Mouse (Mus musculus) heart, embryonic 10.5 days (tissue): ENCODE results near the gene Fbxl20. TPM values are rescaled to one million over a fixed set of nuclear protein-coding genes. Genes with fewer than 3 reads are reported as not detected.
A peak's percentile ranks its signal among the peaks of the same experiment; 100 is the strongest.

Experiments
- DNase-seq: peaks from one replicate; pipeline ENCODE4 v3.0.0-alpha.2; 2017; ENCODE audit warnings: low spot score
- H3K27ac ChIP-seq: fragments of 300-500 bp; sonication (generic); 2 replicates; pipeline ENCODE4 v1.5.1; 2016; ENCODE audit warnings: mild to moderate bottlenecking
- H3K27me3 ChIP-seq: fragments of 300-500 bp; sonication (generic); 2 replicates; pipeline ENCODE4 v1.6.1; 2016; ENCODE audit warnings: mild to moderate bottlenecking; ENCODE audit not compliant: poor library complexity, insufficient read depth, severe bottlenecking
- H3K36me3 ChIP-seq: fragments of 300-500 bp; sonication (generic); 2 replicates; pipeline ENCODE4 v1.6.1; 2016; ENCODE audit warnings: mild to moderate bottlenecking, moderate library complexity
- H3K4me1 ChIP-seq: fragments of 300-500 bp; sonication (generic); 2 replicates; pipeline ENCODE4 v1.6.1; 2016; ENCODE audit warnings: mild to moderate bottlenecking
- H3K4me3 ChIP-seq: fragments of 300-500 bp; sonication (generic); 2 replicates; pipeline ENCODE4 v1.5.1; 2016; ENCODE audit warnings: mild to moderate bottlenecking, moderate library complexity
- H3K9me3 ChIP-seq: fragments of 300-500 bp; sonication (generic); 2 replicates; pipeline ENCODE4 v1.6.1; 2016; ENCODE audit warnings: mild to moderate bottlenecking, moderate library complexity
- WGBS: fragments of 180-500 bp; shearing (Covaris S2); methylation state at CpG from one replicate; pipeline ENCODE4 v1.1.7; 2016; 5-methylcytosine and 5-hydroxymethylcytosine counted together
- polyA plus RNA-seq: library from polyadenylated mRNA; unstranded; fragments of >200 nt; fragmentation: Nextera tagmentation; extraction: Ambion mirVana; gene quantifications from 2 replicates; pipeline ENCODE4 v1.2.1, GENCODE M21; 2016

Fbxl20 gene
- polyA plus RNA-seq, 1 experiment from 2014 or later = 13.9 TPM

- Histone ChIP-seq H3K4me1 (peaks cover 43% of the 10 kb centered on the region), H3K36me3 (no peaks in the 10 kb centered on the region), H3K4me3 (peak within 1 kb of the TSS; percentile 63), H3K27ac (peak within 1 kb of the TSS; percentile 76), H3K27me3 (peaks cover 78% of the 10 kb centered on the region), H3K9me3 (no peaks in the 10 kb centered on the region)
- peak; percentile 89 for DNase-seq
- whole genome bisulfite sequencing = 2% methylated on average over 45 of the region's 48 CpGs
Observed at GRCm38 (mm10) chr11:98052989-98053834, 97.0 kb downstream of the Fbxl20 start, which contains the start of gene Stac2. Gene Stac2 (minus strand): TSS chr11:98053462.

- Histone ChIP-seq H3K27ac (peak overlapping the region; percentile 76), H3K9me3 (no peaks in the 10 kb centered on the region), H3K4me1 (peaks cover 38% of the 10 kb centered on the region), H3K27me3 (peaks cover 85% of the 10 kb centered on the region), H3K36me3 (no peaks in the 10 kb centered on the region), H3K4me3 (peak overlapping the region; percentile 63)
- no peak for DNase-seq
- WGBS = under 1% methylated on average over 81 of the region's 83 CpGs
Observed at GRCm38 (mm10) chr11:98052129-98052988, 97.8 kb downstream of the Fbxl20 start.

- Histone ChIP-seq H3K4me3 (peak overlapping the region; percentile 63), H3K27me3 (peaks cover 85% of the 10 kb centered on the region), H3K9me3 (no peaks in the 10 kb centered on the region), H3K4me1 (peaks cover 34% of the 10 kb centered on the region), H3K36me3 (no peaks in the 10 kb centered on the region), H3K27ac (no peak overlapping the region)
- 4% methylated on average over 12 of the region's 12 CpGs for WGBS
- no peak for DNase-seq
Observed at GRCm38 (mm10) chr11:98051611-98052128, 98.5 kb downstream of the Fbxl20 start.

- 35% methylated on average over 2 of the region's 2 CpGs for WGBS
- DNase-seq = no peak
- Histone ChIP-seq H3K27ac (no peak overlapping the region), H3K36me3 (no peaks in the 10 kb centered on the region), H3K4me1 (peaks cover 37% of the 10 kb centered on the region), H3K9me3 (no peaks in the 10 kb centered on the region), H3K4me3 (no peak overlapping the region), H3K27me3 (peaks cover 84% of the 10 kb centered on the region)
Observed at GRCm38 (mm10) chr11:98050940-98051339, 99.3 kb downstream of the Fbxl20 start.

GRCm38 (mm10) chr11:98050520-98050815 is 99.7 kb downstream of the Fbxl20 start:
- Histone ChIP-seq H3K4me3 (no peak overlapping the region), H3K9me3 (no peaks in the 10 kb centered on the region), H3K27ac (no peak overlapping the region), H3K27me3 (peaks cover 79% of the 10 kb centered on the region), H3K36me3 (no peaks in the 10 kb centered on the region), H3K4me1 (peaks cover 37% of the 10 kb centered on the region)
- WGBS = 21% methylated on average over 2 of the region's 2 CpGs
- no peak for DNase-seq

GRCm38 (mm10) chr11:98049672-98050519 is 100.3 kb downstream of the Fbxl20 start:
- Histone ChIP-seq H3K4me3 (no peak overlapping the region), H3K36me3 (no peaks in the 10 kb centered on the region), H3K27me3 (peaks cover 74% of the 10 kb centered on the region), H3K9me3 (no peaks in the 10 kb centered on the region), H3K4me1 (peaks cover 37% of the 10 kb centered on the region), H3K27ac (no peak overlapping the region)
- DNase-seq = no peak
- 72% methylated on average over 14 of the region's 14 CpGs for WGBS

GRCm38 (mm10) chr11:98047745-98048144 is 102.5 kb downstream of the Fbxl20 start:
- DNase-seq = no peak
- H3K27me3 ChIP-seq = peaks cover 62% of the 10 kb centered on the region
- 75% methylated on average over 4 of the region's 4 CpGs for WGBS
- no peaks in the 10 kb centered on the region for H3K36me3 ChIP-seq
- H3K4me3 ChIP-seq = no peak overlapping the region
- H3K27ac ChIP-seq = no peak overlapping the region
- no peaks in the 10 kb centered on the region for H3K9me3 ChIP-seq
- H3K4me1 ChIP-seq = peaks cover 37% of the 10 kb centered on the region

GRCm38 (mm10) chr11:98046466-98046865 is 103.7 kb downstream of the Fbxl20 start:
- Histone ChIP-seq H3K27me3 (peaks cover 52% of the 10 kb centered on the region), H3K36me3 (no peaks in the 10 kb centered on the region), H3K9me3 (no peaks in the 10 kb centered on the region), H3K27ac (no peak overlapping the region), H3K4me1 (peaks cover 25% of the 10 kb centered on the region), H3K4me3 (no peak overlapping the region)
- WGBS = 83% methylated on average over 1 of the region's 1 CpGs
- no peak for DNase-seq

- no peaks in the 10 kb centered on the region for H3K36me3 ChIP-seq
- H3K27ac ChIP-seq = no peak overlapping the region
- peaks cover 24% of the 10 kb centered on the region for H3K4me1 ChIP-seq
- 67% methylated on average over 4 of the region's 4 CpGs for WGBS
- no peaks in the 10 kb centered on the region for H3K9me3 ChIP-seq
- H3K4me3 ChIP-seq = no peak overlapping the region
- DNase-seq = no peak
- peaks cover 48% of the 10 kb centered on the region for H3K27me3 ChIP-seq
Observed at GRCm38 (mm10) chr11:98045596-98045995, 104.6 kb downstream of the Fbxl20 start.

GRCm38 (mm10) chr11:98044074-98044473 is 106.1 kb downstream of the Fbxl20 start:
- Histone ChIP-seq H3K27me3 (peaks cover 41% of the 10 kb centered on the region), H3K27ac (no peak overlapping the region), H3K4me1 (peaks cover 21% of the 10 kb centered on the region), H3K36me3 (no peaks in the 10 kb centered on the region), H3K9me3 (no peaks in the 10 kb centered on the region), H3K4me3 (no peak overlapping the region)
- 66% methylated on average over 5 of the region's 5 CpGs for WGBS
- no peak for DNase-seq

- DNase-seq = no peak
Observed at GRCm38 (mm10) chr11:98042741-98043140, 107.5 kb downstream of the Fbxl20 start.

GRCm38 (mm10) chr11:98040975-98041374 is 109.2 kb downstream of the Fbxl20 start:
- Histone ChIP-seq H3K36me3 (no peaks in the 10 kb centered on the region), H3K4me1 (peaks cover 27% of the 10 kb centered on the region), H3K27me3 (peaks cover 51% of the 10 kb centered on the region), H3K9me3 (no peaks in the 10 kb centered on the region), H3K27ac (peak overlapping the region; percentile 59; the same call in 1 of the 2 replicates), H3K4me3 (no peak overlapping the region)
- DNase-seq = no peak
- WGBS = 61% methylated on average over 8 of the region's 8 CpGs

More at GRCm38 (mm10) chr11:98042741-98043140, 107.5 kb downstream of the Fbxl20 start:
- WGBS = 74% methylated on average over 6 of the region's 6 CpGs
- H3K36me3 ChIP-seq = no peaks in the 10 kb centered on the region
- H3K27ac ChIP-seq = no peak overlapping the region
- H3K4me1 ChIP-seq = peaks cover 22% of the 10 kb centered on the region
- no peaks in the 10 kb centered on the region for H3K9me3 ChIP-seq
- H3K27me3 ChIP-seq = peaks cover 36% of the 10 kb centered on the region
- H3K4me3 ChIP-seq = no peak overlapping the region
